Mouse (Mus musculus): ENCODE results near the gene Sphkap.

Gene Sphkap

GRCm38 (mm10) chr1:83408021-83408464 is at the start of gene Sphkap:
TSS of gene Sphkap (minus strand) at chr1:83408200.
- peak; percentile 61 to 72 for DNase-seq (ENCODE audit: low spot score in 2 of 2)

GRCm38 (mm10) chr1:83451291-83451690 is 43.3 kb upstream of the Sphkap start:
- DNase-seq (ENCODE audit: low spot score in 2 of 2), result no peak

GRCm38 (mm10) chr1:83440422-83440821 is 32.4 kb upstream of the Sphkap start:
- DNase-seq (ENCODE audit: low spot score in 2 of 2), result no peak

GRCm38 (mm10) chr1:83433932-83434331 is 25.9 kb upstream of the Sphkap start:
- DNase-seq (ENCODE audit: low spot score in 2 of 2), result no peak

GRCm38 (mm10) chr1:83429866-83430265 is 21.9 kb upstream of the Sphkap start:
- no peak for DNase-seq (ENCODE audit: low spot score in 2 of 2)

DNA sequence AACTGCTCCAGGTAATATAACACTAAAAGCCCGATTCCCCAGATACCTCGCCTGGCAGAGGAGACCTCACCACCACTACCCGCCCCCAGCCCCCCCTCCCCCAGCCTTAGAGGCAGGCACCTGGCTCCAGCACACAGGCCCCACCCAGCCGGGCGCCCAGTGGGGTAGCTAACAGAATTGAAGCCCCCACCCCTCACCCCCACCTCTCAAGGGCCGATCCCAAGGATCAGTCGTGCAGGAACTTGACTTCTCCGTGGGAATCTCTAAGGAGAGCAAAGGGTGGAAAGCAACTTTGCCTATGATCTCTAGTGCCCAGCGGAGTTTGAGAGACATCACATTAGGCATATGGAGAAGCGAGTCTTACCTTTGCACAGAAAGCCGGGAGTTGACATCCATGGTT is 384 bp downstream of the Sphkap start:
- DNase-seq (ENCODE audit: low spot score in 2 of 2), result no peak

DNA sequence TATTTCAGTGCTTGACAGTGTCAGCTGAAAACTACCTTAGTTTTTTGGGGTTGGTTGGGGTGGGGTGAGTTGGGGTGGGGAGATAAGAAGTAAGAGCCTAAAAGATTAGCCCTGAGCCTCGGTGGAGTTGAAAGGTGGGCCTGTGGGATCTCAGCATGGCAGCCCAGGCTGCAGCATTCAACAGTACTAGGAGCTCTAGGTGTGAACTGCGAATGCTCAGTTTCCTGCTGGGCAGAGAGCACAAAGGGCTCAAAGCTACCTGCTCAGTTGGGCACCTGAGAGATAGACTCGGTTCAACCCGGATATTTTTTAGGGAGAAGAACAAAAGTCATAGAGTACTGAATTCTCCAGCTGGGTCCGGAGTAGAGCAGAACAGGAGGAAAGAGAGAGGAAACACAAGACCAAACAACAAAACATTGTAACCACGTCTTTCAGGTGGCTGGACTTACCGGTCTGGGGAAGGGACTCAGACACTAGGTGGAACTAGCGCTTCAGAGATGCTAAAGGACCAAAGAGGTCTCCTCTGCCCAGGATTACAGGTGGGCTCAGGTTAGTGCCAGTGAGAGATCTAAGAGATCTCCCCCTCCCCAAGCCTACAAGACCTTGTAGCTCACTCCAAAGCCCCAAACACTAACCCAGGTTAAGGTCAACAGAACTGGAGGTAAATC is 984 bp downstream of the Sphkap start:
- peak; percentile 9 to 39 for DNase-seq (ENCODE audit: low spot score in 2 of 2)

GRCm38 (mm10) chr1:83401079-83401478 is 6.9 kb downstream of the Sphkap start:
- DNase-seq (ENCODE audit: low spot score in 2 of 2), result peak in 1 of 2 experiments; percentile 36

DNA sequence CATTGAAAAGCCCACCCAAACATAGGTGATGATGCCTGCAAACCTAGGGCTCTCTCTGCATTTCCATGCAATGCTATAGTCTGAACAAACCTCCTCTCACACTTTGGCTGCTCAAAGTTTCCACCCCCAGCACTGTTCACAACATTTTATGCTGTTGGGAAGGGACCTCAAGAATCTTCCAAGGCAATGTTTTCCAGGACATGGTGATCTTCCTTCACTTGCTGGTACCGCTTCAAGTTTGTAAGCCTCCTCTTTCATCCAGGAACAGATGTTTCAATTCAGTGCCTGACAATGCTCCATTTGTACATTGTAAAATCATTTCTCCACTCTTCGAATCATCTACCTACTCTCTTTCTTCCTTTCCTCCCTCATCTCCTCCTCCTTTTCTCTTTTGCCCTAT is 11.7 kb downstream of the Sphkap start:
- DNase-seq (ENCODE audit: low spot score in 2 of 2), result no peak

DNA sequence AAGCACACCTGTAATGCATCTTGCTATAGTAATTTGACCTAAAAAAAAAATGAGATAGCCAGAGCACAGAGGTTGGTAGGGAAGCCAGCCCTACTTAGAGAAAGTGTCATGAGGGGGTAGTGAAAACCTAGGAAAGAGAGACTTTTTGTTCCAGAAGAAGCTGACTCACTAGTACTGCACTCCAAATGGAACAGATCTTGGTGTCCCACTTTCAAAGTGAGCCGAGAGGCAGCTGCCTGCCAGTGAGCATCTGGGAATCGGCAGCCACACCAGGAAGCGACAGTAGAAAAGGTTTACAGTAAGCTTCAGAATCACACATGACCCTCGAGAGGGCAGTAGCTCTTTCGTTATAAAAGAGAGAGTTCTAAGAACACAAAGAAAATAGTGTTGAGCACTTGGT is 12.4 kb downstream of the Sphkap start:
- peak; percentile 35 to 44 for DNase-seq (ENCODE audit: low spot score in 2 of 2)

- DNase-seq (ENCODE audit: low spot score in 2 of 2), result no peak
Measured at GRCm38 (mm10) chr1:83389419-83389818, 18.6 kb downstream of the Sphkap start.

DNA sequence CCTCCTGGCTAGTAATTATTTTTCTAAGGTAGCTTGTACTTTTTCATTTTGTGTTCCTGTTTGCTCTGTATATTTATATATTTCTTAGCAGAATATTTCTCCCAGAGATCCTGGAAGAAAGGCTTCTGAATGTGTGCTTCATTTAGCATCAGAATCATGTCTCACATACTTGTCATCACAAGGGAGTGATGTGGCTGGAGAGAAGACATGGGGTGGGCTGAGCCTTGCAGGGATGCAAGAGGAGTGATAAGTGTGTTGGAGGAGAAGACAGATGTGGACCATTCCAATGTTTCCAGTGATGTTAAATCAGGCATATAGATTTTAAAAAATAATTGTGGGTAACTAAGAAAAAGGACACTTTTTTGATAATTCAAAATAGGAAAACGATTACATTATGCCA is 30.6 kb downstream of the Sphkap start:
- DNase-seq (ENCODE audit: low spot score in 2 of 2), result no peak

- no peak for DNase-seq (ENCODE audit: low spot score in 2 of 2)
Measured at GRCm38 (mm10) chr1:83366456-83366855, 41.5 kb downstream of the Sphkap start.

- peak in 1 of 2 experiments; percentile 21 for DNase-seq (ENCODE audit: low spot score in 2 of 2)
Measured at GRCm38 (mm10) chr1:83362168-83362567, 45.8 kb downstream of the Sphkap start.

DNA sequence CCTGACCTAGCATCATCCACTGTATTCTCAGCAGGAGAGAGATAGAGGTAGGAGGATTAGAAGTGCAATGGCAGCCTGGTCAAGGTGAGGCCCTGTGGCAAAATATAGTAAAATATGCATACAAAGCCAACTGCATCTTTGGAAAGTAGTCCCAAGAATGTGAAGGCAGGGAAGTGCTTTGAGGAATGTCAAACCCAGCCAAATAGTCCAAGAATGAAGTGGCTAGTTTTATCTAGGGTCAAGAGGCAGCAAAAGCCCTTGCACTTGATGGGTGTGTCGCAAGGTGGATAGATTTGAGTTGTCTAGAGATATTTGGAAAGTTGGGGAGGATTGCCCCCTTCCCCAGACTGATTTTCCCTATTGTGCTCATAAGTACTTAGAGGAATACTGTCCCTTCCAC is 61.5 kb downstream of the Sphkap start:
- no peak for DNase-seq (ENCODE audit: low spot score in 2 of 2)

DNA sequence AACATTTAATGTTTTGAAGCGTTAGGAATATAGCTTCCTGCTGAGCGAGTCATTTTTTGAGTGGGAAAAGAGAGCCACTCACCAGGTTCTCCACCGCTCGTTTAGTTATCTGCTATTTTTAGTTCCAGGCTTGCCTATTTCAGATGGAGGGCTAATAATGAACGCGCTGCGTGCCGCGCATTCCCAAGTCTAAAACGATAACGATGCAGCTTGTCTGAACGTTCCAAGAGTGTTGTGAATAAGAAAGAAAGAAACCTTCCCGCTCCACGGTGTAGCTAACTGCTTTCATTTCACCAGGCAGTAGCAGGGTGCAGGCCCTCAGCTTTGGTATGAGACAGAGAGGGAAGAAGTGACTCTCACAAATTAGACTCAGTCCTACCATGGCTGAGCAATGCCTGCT is 62.4 kb downstream of the Sphkap start:
- DNase-seq (ENCODE audit: low spot score in 2 of 2), result peak in 1 of 2 experiments; percentile 22

DNA sequence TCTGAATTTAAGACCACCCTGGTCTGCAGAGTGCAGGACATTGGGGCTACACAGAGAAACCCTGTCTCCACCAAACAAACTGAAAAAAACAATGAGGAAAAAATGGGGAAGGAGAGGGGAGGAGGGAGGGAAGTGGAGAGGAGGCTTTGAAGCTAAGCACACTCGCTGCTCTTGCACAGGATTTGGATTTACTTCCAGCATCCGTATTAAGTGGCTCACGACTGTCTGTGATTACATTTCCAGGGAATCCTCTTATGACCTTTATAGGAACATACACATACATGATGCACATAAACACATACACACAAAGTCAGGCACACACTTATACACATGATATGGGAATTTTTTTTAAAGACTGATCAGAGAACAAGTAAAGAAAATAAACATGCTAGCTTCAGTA is 62.9 kb downstream of the Sphkap start:
- DNase-seq (ENCODE audit: low spot score in 2 of 2), result no peak

GRCm38 (mm10) chr1:83342726-83343250 is 65.2 kb downstream of the Sphkap start:
- no peak for DNase-seq (ENCODE audit: low spot score in 2 of 2)

DNA sequence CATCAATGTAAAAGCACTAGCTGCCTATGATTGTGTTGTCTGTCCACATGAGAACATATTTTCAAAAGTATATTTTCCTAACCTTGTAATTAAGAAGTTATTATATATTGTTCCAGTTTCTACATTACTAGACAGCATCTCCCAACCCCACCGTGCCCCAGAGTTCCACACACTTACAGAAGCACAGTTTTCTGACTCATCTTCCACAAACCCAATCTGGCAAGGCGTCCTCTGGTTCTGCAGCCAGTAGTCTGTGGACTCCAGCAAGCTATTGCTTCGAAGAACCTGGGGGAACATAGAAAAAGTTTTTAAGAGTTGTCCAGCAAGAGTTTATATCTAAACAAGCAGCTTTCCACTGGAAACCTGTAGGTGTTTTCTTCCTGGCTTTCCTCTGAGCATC is 68.6 kb downstream of the Sphkap start:
- no peak for DNase-seq (ENCODE audit: low spot score in 2 of 2)

DNA sequence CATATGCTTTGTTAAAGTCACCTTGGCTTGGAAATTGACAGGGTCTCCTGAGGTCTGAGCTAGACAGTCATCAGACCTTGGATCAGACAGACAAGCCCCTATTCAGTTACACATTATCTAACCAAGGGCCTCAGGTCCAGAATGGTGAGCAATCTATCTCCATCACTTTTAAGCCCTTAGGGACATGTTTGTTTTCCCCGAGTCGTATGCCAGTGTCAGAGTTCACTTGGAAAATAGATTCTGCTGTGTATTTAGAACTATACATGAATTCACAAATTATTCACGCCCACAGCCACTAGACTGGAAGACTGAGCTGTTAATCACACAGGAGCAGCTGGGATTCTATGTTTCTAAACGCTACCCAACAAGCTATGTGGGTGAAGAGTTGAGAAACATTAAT is 91.1 kb downstream of the Sphkap start:
- DNase-seq (ENCODE audit: low spot score in 2 of 2), result no peak

DNA sequence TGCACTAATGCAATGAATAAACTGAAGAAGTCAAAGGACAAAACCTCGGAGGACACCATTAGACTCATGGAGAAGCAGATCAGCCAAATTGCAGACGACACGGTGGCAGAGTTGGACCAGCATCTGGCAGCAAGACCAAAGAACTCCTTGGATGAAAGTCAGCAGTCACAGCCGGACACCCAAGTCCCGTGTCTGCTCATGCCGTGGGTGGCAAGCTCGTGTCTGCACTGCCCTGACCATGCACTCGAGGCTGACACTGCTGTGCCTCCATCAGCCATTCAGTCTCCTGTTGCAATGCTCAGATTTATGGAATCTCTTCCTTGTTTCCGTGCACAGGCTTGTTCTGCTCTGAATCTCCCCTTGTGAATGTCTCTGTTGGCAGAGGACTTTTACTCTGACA is 92.9 kb downstream of the Sphkap start:
- DNase-seq (ENCODE audit: low spot score in 2 of 2), result no peak

- no peak for DNase-seq (ENCODE audit: low spot score in 2 of 2)
Measured at GRCm38 (mm10) chr1:83311607-83312295, 96.2 kb downstream of the Sphkap start.
